Mouse (Mus musculus): ENCODE measurements around the gene Ywhab. TPM values are rescaled to one million over a fixed set of nuclear protein-coding genes. Genes with fewer than 3 reads are reported as not detected.

Gene Ywhab
- 238 TPM for polyA plus RNA-seq (2014; fragmentation: Illumina TruSeq; extraction: RNeasy Lipid Tissue Mini Kit (QIAGEN cat#74804); ENCODE audit: low read depth, low replicate concordance)

DNA sequence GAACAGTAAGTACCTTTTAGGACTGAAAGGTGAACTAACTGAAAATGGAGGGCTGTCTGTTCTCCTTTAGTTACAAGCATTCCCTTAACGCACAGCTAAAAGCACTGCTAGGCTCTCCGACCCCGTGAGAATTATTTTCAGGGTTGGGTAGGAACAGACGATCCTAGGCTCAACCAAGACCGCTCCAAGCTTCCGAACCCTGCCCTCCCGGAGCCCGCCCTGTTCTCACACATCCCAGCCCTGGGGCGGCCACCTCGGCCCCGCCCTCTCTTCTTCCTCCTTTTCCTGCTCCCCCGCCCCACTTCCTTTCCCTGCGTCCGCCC is at the start of gene Ywhab:
Gene Ywhab, plus strand, starts transcription at position 307 of the 323 bp plus-strand sequence.

DNA sequence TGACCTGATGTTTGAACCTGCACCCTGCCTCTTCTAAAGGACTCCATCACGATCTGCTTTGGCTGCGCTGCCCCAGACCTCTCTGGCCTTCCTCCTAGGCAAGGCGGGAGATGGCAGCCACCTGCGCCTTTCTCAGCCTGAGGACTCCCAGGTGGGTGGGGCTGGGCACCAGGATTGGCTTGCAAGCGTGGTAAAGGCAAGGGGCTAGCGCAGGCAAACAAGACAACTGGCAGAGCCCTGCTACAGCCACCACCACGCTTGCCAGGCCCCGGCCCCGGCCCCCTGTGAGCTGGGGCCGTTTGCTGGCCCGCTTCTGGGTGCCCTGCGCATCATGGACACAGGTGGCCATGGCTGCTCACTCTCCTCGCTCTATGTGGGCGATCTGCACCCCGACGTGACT is 30.4 kb downstream of the Ywhab start, which contains the start of gene Pabpc1l:
Gene Pabpc1l, plus strand, starts transcription at position 301 of the 400 bp plus-strand sequence.

Other genes with a start within 250 kb of the Ywhab start
- gene Ada, start 244.7 kb upstream of the Ywhab start, polyA plus RNA-seq (2014; fragmentation: Illumina TruSeq; extraction: RNeasy Lipid Tissue Mini Kit (QIAGEN cat#74804); ENCODE audit: low read depth, low replicate concordance): 3.2 TPM
- gene Ccn5, start 174.1 kb upstream of the Ywhab start, polyA plus RNA-seq (2014; fragmentation: Illumina TruSeq; extraction: RNeasy Lipid Tissue Mini Kit (QIAGEN cat#74804); ENCODE audit: low read depth, low replicate concordance): 9.1 TPM
- gene Kcnk15, start 141.3 kb upstream of the Ywhab start, polyA plus RNA-seq (2014; fragmentation: Illumina TruSeq; extraction: RNeasy Lipid Tissue Mini Kit (QIAGEN cat#74804); ENCODE audit: low read depth, low replicate concordance): not detected
- 2.0 TPM for gene Rims4, start 76.3 kb upstream of the Ywhab start, polyA plus RNA-seq (2014; fragmentation: Illumina TruSeq; extraction: RNeasy Lipid Tissue Mini Kit (QIAGEN cat#74804); ENCODE audit: low read depth, low replicate concordance)
- gene Pabpc1l, start 30.5 kb downstream of the Ywhab start, polyA plus RNA-seq (2014; fragmentation: Illumina TruSeq; extraction: RNeasy Lipid Tissue Mini Kit (QIAGEN cat#74804); ENCODE audit: low read depth, low replicate concordance): 55.3 TPM
- 20.6 TPM for gene Stk4, start 75.4 kb downstream of the Ywhab start, polyA plus RNA-seq (2014; fragmentation: Illumina TruSeq; extraction: RNeasy Lipid Tissue Mini Kit (QIAGEN cat#74804); ENCODE audit: low read depth, low replicate concordance)
- gene Tomm34, start 76.2 kb downstream of the Ywhab start, polyA plus RNA-seq (2014; fragmentation: Illumina TruSeq; extraction: RNeasy Lipid Tissue Mini Kit (QIAGEN cat#74804); ENCODE audit: low read depth, low replicate concordance): 48.6 TPM
- gene Kcns1, start 176.2 kb downstream of the Ywhab start, polyA plus RNA-seq (2014; fragmentation: Illumina TruSeq; extraction: RNeasy Lipid Tissue Mini Kit (QIAGEN cat#74804); ENCODE audit: low read depth, low replicate concordance): 0.29 TPM
- gene Wfdc5, start 187.8 kb downstream of the Ywhab start, polyA plus RNA-seq (2014; fragmentation: Illumina TruSeq; extraction: RNeasy Lipid Tissue Mini Kit (QIAGEN cat#74804); ENCODE audit: low read depth, low replicate concordance): not detected
- gene Wfdc12, start 195.6 kb downstream of the Ywhab start, polyA plus RNA-seq (2014; fragmentation: Illumina TruSeq; extraction: RNeasy Lipid Tissue Mini Kit (QIAGEN cat#74804); ENCODE audit: low read depth, low replicate concordance): not detected
- gene Wfdc15a, start 205.2 kb downstream of the Ywhab start, polyA plus RNA-seq (2014; fragmentation: Illumina TruSeq; extraction: RNeasy Lipid Tissue Mini Kit (QIAGEN cat#74804); ENCODE audit: low read depth, low replicate concordance): 5.9 TPM
- 738 TPM for gene Wfdc15b, start 226.7 kb downstream of the Ywhab start, polyA plus RNA-seq (2014; fragmentation: Illumina TruSeq; extraction: RNeasy Lipid Tissue Mini Kit (QIAGEN cat#74804); ENCODE audit: low read depth, low replicate concordance)
- not detected for gene Svs2, start 243.5 kb downstream of the Ywhab start, polyA plus RNA-seq (2014; fragmentation: Illumina TruSeq; extraction: RNeasy Lipid Tissue Mini Kit (QIAGEN cat#74804); ENCODE audit: low read depth, low replicate concordance)

Measured in adipose tissue, adult 10 weeks (tissue).